Mouse (Mus musculus) embryo, embryonic 11 days (tissue): ENCODE results near the gene Mbtd1.

Experiments
- DNase-seq: peaks from one replicate; pipeline ENCODE4 v3.0.0-alpha.2; 2015

Mbtd1 gene

DNA sequence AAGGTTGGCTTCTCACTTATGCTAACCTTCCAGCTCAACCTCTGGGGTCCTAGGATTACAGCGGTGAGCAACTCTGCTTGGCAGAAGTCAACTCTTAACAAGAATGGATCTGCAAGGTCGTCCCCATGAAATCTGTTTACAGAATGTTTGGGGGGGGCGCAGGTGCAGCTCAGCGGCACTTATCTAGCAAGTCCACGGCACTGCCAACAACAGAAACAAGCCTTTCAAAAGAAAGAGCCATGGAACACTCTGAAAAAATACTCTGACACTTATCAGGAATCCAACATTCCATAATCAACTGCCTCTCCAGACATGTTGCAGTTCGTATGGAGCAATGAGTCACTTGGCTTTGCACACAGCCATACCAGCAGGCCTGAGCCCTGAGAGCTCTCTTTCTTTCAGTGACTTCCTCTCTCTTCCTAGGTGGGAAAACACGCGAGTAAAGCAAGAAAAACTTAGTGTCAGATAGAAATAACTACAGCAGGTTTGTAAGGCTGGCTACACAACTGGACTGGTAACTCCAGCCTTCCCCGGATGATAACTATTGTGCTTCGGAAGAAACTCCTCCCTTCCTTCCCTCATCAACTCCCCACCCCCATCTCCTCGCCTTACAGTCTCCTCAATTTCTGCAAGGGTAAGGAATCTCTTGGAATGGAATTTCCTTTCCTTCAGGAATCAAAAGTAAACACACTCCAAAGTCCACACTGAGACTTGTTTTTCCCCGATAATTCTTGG, 102.8 kb downstream of the Mbtd1 start:
- DNase-seq = peak; percentile 7

DNA sequence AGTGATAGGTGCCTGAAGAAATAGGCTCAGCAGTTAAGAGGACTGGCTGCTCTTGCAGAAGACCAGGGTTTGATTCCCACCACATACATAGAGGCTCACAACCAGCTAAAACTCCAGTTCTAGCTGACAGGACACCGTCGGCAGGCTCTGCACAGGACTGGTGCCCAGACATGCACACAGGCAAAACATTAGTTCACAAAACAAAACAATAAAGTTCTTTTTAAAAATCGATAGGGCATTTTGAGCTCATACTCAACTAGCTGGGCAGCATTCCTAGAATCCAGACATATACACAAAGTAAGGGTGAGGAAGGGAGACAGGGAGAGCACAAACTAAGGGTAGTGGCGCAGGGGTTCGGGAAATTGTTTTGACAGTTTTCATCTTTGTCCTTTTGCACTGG, 108.9 kb downstream of the Mbtd1 start:
- DNase-seq = no peak

DNA sequence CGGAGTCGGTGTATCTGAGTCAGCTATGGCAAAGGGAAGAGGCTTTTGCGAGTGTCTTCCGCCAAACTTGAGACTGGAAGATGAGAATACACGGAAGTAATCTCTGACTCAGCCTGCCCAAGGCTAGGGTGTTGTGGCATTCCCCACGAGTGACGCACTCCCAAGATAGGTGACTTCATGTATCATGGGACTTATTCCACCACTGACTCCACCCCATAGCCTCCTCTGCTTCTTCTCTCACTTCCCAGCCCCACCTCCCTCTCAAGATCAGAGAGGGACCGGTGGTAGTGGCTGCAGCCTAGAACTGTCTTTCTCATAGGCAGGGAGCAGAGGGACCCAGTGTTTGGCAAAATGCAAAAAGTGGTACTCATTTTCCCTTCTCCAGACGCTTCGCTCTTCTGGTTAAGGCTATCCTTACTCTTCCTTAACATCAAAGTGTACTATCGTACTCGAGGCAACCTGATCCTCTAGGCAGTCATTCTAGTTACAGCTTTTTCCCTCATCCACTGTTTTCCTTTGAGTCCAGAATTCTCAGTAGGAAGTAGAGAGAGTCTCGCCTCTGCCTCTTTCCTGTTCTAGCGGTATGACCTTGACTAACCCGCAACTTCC, 109.6 kb downstream of the Mbtd1 start:
- peak; percentile 57 for DNase-seq

DNA sequence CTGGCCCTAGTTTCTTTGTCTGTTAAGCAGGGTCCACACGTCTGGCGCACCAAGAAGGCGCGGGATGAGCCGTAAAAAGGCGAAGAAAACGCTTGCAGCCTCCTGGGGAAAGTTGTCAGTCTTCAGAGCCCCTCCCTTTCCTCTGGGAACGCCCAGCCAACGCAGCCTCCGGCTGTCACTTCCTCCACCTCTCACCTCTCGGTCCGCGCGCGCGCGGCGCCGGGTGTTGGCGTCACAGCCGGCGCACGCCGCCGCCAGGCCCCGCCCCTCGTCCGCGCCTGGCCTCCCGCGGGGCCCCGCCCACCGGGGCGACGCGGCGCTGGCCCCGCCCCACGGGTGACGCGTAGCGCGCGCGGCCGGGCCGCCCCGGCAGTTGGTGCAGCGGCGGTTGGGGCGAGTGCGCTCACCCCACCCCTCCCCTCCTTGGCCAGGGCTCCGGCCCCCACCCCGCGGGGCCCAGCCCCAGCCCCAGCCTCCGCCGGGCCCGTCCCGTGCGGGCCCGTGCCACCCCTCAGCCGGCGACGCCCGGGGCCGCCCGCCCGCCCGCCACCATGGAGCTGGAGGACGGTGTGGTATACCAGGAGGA, 110.2 kb downstream of the Mbtd1 start, which contains the start of gene Spag9:
Gene Spag9 (plus strand): TSS at position 372 of the 586 bp plus-strand sequence.
- DNase-seq = peak; percentile 96
